Mouse (Mus musculus): ENCODE results near the gene Hspa12a.

Gene Hspa12a

DNA sequence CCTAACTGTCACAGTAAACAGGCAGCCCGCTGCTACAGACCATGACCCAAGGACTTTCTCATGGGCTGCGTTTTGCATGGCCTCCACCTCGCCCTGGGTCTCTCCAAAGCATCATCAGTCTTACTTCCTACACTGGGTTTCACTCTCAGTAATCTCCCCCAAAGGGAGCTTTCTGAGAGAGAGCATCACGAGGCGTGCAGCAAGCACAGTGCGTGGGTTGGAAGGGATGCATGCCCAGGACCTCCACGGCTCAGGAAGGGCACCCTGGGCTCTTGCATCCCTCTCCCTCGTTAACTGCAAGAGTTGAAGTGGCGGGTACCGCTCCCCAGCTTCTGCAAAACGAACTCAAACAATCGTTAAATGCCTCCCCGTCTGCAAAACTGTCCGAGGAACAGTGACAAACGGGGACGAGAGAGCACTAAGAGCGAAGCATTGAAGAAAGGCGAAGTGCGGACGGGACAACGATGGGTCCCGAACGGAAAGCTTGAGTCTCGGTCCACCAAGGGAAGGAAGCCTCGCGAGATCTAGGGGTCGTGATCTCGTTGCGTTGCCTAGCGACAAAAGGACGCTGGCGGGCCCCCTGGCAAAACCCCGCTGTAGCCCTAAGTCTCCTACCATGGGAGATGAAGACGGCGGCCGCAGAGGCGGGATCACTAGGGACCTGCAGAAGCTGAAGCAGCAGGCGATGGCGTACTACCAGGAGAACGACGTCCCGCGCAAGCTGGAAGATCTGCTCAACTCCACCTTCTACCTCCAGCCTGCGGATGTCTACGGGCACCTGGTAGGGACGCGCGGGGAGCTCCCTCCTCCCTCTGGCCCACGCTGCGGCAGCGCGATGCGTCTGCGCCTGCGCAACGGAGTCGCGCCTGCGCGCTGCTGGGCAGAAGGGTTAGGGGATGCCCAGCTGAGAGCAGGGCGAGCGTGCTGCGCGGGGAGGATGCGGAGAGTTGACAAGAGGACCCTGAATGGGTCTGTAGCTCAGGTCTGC is at the start of gene Hspa12a, which contains the start of gene Eno4:
TSS of gene Hspa12a (minus strand) at position 814 of the 988 bp plus-strand sequence.
TSS of gene Eno4 (plus strand) at position 585 of the 988 bp plus-strand sequence.
- peak; percentile 94 for DNase-seq (ENCODE audit: low spot score)

DNA sequence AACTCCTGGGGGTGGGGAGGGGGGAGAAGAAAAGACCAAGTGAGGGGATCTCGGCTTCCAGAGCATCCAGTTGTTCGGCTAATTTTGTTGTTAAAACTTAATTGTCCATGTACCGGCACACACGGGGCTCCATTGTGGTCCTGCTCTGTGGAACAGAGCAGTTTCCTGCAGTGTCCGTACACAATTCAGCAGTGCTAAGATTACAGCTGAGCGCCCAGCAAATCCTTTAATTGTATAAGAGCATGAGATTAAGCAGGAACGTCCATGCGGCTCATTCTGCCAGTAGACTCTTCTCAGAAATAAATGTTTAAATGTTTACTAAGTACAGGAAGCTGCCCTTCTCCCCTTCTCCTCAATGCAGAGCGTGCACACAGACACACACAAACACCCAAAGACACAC is 38.1 kb upstream of the Hspa12a start:
- no peak for DNase-seq (ENCODE audit: low spot score)

DNA sequence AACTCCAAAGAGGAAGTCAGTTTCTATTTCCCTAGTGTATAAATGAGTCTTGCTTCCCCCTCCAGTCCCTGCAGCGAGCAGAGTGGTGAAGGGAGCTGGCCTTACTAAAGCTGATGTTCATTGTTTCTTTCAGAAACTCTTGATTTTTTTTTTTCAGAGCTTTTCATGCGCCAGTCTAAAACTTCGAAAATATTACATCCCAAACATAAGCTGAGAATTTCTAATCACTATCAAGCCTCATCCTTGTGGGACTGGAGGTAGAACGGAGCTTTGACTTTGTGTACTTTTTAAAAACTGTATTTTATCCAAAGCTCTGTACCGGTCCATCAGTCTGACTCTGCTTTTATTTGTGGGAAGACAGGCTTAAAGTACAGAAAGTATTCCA is 36.6 kb upstream of the Hspa12a start:
- DNase-seq (ENCODE audit: low spot score), result no peak

DNA sequence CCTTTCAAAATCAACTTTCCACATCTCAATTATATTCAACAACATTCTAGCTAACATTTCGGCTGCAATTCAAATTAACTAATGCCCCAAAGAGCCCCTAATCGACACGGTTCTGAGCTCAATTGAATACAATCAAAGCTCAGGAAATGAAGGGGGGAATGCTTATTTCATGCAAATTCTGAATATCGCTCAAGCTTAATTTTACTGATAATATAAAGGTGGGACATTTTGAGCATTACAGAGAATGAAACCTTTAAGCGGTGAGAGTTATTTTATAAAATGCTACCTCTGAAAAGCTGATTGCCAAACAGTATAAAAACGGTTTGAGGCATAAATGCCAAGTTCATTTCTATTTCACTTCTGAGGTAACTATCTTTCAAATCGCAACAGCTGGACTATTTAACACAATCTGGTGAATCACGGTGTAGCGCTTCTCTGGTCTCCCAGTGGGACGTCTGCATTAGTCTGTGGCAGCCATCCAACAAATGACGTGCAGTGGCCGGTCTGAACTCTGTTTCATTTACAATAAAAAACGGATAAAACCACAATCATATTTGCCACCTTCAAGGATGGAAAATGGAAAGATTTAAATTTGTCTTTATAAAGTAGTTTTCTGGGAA is 36.1 kb upstream of the Hspa12a start:
- DNase-seq (ENCODE audit: low spot score), result no peak

DNA sequence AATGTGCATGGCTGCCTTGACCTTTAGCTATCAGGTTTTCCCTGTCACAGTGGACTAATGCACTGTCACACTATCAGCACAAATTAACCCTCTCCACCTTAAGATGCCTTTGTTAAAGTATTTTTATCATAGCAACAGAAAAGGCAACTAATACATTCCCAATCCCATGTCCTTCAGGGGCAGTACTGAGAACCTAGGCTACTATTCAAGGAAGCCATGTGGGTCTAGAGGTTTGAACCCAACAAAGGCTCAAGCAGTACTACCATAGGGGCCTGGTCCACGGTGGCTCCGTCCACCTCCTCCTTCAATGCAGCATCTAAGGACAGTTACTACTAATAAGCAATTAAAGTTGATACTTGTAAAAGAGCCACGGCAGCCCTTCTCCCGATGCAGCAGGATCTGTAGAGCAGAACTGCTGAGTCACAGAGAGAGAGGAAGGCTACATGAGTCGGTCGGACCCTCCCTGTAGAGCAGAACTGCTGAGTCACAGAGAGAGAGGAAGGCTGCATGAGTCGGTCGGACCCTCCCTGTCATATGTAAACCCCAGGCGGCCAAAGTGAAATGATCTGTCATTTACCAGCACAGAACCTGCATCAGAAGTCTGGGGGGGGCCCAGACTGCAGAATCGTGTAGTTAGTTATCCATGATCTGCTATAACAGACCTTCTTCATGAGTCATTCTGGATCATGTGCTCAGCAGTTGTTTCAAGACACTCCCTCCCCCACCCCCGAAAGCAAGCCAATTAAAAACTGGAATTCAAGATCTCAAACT is 35.1 kb upstream of the Hspa12a start:
- DNase-seq (ENCODE audit: low spot score), result no peak

DNA sequence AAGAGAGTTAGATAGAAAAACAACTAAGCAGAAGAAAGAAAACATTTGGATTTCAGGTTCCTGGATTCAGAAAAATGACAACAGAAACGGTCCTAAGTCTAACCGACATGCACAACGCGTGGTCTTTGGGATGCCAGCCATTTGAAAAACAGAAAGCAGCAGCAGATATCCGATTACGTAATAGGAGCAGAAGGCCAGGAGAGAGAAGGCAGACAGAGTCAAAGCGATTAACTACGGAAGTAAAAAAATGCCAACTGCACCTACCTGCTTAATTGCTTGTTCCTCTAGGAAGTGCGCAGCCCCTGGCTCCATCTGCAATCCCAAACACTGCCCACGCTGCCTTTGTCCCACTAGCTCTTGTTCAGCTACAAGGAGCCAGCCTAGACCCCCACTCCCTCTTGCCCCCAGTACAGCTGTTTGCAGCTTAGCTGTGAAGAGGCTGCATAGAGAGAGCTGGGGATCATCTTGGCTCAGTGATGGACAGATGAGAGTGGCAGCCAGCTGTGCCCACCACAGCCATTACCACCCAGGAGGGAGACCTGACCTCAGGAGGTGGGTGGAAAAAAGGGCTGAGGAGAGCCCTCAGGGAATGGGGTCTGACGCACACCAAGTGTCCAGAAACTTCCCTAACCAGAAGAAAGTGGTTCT is 31.9 kb upstream of the Hspa12a start:
- DNase-seq (ENCODE audit: low spot score), result no peak

DNA sequence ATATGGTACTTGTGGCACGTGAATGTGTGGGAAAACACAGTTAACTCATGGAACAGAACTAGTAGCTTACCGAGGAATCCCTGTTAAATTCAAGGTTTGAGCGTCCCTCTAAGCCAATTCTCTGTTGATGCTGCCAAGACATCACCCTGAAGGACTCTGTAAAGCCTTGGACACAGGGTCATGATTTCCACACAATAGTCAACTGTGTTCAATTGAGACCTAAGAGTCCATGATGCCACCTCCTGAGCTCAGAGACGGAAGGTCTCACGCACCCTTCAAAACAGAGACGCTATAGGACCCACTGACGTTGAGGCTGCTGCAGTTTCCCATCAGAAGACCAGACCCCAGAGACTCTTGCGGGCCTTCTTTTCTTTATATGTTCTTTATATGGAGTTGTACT is 30.7 kb upstream of the Hspa12a start:
- DNase-seq (ENCODE audit: low spot score), result no peak

DNA sequence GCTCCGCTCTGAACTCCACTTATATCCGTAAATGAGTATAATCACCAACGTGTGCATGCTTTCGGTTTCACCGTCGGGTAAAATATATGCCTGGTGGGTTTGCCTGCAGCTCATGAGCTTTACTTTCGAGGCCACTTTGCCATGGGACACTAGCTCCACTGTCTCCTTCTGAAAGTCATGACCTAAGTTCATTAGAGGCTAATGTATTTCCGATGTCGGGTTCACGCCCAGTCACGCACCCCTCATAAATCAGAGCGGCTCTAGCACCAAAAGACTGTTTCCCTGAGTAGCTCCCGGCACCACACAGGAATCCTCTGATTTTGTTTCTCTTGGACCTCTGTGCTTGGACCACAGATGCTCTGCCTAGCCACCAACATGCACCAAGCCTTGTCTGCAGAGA is 27.4 kb upstream of the Hspa12a start:
- no peak for DNase-seq (ENCODE audit: low spot score)

DNA sequence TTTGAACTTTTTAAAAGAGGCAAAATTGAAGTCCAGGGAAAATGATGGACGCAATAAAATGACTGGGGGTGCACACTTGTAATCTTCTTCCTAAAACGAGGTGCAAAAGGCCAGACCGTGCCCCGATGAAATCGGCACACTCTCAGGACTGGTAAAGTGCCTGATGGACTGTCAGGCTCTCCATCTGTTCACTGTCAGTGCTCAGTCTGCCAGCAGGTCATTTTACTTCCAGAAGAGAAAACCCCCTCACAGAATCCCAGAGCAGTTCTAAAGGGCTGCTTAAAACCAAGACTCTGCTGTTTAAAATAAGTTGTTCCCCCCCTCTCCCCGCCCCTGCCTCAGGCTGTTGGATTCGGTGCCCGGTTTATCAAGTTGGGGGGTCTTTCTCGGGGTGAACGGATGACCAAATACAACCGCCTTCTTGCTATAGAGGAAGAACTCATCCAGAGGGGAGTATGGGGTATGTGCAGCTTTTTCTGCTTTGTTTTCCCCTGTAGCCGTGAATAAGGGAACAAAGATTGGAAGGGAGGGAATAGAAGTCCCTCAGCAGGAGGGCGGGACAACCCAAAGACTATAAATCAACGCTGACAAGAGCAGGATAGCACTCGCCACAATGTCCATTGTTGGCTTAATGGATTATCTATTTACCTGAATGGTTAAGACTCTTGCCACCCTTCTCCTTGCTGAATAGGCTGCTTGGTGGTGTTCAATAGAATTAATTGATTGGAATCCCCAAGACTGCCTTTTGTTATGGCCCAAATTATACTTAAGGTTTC is 25.5 kb upstream of the Hspa12a start:
- no peak for DNase-seq (ENCODE audit: low spot score)

DNA sequence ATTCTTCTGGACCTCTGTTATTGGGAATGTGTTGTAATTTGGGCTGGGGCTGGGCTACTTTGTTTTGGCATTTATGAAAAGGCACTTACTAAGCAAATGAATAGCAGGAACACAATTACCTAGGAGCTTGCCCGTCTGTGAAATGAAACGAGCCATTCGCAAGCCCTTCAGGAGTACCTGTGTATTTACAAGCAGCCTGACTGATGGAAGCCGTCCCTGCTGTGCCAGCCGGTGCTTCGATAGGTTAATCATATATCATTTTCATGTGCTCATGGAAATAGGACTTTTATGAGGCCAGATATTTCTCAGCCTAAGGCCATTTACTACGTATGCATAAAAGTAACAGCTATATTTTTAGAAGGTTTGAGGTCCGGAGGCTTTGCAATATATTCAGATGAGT is 19.6 kb upstream of the Hspa12a start:
- no peak for DNase-seq (ENCODE audit: low spot score)

DNA sequence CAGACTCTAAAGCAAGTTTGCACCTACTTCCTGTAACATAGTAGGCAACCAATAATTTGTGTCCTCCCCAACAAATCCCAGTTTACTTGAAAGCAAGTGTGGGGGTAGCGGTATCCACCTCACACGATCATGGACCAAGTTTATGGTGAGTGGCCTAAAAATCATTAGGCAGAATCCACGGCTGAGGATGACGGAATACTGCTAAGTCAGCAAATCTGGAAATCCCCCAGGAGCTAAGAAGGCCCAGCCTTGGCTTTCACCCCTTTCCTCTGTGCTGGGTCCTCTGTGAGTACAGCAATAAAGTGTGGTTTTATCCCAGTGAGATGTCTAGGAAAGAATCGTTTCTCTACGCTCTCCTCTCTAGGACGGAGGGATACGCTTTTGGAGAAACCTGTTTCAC is 11.3 kb upstream of the Hspa12a start:
- DNase-seq (ENCODE audit: low spot score), result no peak

DNA sequence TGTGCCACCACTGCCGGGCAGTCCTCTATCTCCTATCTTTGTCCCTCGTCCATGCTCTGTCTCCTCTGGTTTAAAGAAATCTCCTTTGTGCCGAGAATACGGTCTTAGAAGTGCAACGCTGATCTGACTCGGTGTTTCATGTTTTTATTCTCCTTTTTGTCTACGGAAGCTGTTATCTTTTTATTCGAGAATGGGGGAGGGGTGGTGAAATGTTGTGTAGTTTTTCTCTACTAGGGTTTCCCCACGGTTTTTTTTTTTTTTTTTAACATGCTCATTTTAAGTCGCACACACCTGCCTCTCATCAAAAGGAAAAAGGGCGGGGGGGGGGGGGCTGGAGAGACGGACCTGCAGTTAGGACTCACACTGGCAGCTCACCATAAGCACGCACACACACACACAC is 8.8 kb upstream of the Hspa12a start:
- no peak for DNase-seq (ENCODE audit: low spot score)

DNA sequence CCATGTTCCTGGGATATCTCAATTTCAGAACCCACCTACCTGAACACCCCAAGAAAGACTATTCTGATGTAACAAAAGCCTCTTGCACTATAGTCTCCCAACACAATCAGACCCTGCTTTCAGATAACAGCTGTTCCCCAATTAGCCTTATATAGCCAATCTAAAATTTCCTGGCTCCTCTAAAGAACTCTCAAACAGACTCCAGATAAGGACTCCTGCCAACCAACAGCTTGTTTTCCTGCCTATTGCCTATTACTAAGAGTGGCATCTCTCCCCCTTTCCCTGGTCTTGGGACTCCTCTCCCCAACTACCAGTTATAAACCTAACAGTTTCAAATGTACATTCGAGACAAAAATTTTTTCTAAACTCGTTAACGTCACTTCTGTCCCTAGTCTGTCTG is 8.1 kb upstream of the Hspa12a start:
- DNase-seq (ENCODE audit: low spot score), result no peak

DNA sequence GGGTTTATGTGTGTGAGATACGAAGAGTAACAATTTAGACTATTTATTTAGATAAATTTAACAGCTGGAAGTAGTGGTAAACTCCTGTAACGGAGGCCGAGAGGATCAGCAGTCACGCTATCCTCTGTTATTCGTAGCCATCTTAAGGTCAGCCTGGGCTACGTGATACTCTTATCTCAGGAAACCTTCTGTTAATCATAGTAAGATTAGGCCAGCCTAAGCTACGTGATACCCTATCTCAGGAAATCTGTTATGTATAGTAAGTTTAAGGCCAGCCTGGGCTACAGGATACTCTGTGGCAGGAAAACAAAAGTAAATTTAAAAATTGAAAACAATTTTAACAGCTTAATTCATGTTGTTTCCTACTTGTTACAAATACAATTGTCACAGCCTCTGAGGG is 2.5 kb upstream of the Hspa12a start:
- DNase-seq (ENCODE audit: low spot score), result no peak

DNA sequence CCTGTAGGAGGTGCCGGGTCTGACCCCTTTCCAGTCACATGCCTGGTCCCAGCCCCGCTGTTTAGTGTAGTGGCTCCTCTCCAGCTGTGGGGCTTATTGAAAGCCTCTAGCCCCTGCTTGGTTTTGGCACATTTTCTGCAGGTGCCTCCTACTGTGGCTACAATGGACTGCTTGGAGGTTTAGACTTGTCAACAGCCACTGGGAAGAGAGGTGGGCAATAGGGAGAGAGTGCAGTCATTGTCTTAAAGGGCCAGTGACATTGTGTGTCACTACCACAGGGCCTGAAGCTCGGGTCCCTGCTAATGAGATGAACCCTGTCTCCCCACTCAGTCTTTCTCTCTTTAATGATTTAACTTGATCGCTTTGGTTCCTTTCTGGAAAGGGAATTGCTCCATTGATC is 10.4 kb downstream of the Hspa12a start:
- no peak for DNase-seq (ENCODE audit: low spot score)

DNA sequence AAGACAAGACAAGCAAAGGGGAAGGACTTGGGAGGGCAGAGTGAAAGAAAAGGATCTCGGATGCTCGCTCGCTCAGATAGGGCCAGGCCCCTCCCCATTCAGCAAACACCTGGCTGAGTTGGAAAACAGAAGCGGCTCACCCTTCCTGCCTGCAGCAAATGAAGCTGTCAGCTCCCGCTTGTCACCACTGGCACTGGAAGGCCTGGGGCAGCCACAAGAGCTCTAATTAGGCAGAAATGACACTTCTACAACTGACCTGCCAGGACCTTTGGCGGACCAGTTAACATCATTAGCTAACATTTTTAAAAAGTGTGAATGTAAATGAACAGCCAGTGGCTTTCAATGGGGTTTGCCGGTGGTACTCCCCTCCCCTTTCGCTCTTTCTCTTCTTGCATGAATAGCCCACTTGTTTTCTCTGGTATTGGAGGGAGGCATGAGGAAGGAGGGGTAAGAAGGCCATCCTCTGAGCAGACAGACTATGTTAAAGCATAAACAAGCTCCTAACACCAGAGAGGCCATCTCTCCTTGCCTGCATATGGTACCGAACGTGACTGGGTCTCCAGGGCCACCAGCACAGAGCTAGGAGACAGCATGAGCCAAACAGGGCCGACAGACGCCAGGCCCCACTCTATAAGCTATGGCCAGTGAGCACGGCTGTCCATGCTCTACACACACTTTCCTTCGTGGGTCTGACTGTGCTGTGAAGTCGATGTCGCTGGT is 12.2 kb downstream of the Hspa12a start:
- no peak for DNase-seq (ENCODE audit: low spot score)

DNA sequence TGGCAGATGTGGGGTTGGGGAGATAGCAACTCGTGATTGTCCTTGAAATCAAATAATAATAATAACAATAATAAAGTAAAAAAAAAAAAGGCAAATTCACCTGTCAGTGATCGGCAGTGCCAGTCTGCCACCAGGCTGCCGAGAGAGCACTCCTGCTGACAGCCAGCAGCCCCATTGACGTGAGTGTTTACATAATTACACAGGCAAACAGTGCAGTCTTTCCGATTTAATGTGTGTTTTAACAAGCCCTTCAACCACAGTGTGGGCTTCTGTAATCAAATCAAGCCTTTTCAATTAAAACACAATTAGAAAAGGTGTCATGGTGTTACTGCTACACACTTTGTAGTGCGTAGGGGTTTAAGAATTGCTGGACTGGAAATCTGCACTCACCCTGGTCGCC is 24.3 kb downstream of the Hspa12a start:
- no peak for DNase-seq (ENCODE audit: low spot score)

DNA sequence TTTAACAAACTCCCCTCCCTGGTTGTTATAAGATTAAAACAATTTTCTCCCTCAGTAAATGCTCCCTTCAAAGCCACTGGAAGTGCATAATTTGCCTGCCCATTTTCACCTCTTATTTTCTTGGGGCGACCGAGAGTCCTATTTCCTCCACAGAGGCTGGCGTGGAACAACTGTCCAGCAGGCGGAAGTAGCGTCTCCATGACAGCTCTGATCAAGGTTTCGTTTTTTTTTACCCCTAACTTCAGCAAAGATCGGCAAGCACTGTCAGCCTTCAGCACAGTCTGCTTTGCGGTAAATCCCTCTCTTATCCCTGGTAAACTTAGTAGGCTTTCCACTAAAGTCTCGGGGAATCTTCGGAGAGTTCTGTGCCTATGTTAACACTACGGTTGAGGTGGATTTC is 24.9 kb downstream of the Hspa12a start:
- DNase-seq (ENCODE audit: low spot score), result no peak

DNA sequence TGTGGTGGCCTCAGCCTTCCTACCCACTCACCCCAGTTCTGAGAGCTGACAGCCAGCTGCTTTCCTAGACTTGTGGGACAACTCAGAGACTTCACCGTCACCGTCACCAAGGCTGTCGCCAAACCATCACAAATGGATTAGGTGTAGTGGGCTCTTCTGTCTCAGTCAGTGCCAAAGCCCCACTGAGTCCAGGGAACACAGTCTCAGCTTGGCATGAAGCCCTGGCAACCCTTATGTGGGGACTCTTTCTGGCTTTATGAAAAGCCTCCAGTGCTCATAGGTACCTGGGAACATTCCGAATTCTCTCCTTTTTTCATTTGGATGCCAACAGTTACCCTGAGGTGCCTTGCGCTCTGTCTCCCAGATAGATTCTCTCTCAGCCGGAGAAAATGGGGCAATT is 30.2 kb downstream of the Hspa12a start:
- DNase-seq (ENCODE audit: low spot score), result no peak

DNA sequence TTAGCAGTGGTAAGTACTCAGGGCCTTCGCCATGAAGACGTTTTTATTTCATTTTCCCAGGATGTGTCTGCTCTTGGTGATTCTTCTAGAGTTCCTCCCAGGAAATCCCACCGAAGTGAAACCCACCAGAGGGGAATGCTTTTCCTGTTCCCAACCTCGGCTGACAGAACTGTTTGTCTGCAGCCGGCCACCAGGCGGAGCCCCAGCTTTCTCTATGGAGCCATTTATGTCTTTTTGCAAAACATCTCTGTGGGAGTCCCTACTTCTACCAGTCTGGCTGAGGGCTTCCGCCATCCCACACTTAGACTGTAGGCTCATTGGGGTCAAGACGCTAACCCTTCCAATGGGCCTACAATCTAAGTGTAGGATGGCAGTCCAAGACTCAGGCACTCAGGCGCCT is 32.1 kb downstream of the Hspa12a start:
- peak; percentile 34 for DNase-seq (ENCODE audit: low spot score)

DNA sequence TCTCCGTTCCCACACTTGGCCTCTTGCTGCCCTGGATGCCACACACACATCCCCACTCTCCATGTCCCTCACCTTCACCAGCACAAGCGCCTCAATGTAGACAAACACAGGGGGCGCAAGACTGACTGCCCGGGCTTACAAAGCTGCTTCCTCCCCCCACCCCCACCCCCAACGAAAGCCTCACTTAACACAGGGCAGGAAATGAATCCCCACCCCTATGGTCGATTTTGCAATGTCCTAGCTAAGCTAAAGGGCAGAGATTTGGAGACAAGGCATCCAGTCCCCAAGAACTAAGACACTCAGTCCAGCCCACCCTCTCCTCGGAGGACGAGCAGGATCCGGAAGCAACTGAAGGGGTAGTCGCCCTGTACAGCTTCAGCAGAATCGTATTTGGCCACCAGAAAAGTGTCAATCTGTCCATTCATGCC is 32.5 kb downstream of the Hspa12a start:
- no peak for DNase-seq (ENCODE audit: low spot score)

Data from T-cell, adult 2 months (primary cell).